Mouse (Mus musculus) right cerebral cortex, postnatal 10 days (tissue): ENCODE measurements around the gene Csrp2.
A peak's percentile ranks its signal among the peaks of the same experiment; 100 is the strongest.

Source experiments
- DNase-seq, 2 experiments: peaks; one replicate each; pipeline ENCODE4 v3.0.0; 2021; ENCODE audit warnings: low spot score in 2 of 2

The Csrp2 gene

DNA sequence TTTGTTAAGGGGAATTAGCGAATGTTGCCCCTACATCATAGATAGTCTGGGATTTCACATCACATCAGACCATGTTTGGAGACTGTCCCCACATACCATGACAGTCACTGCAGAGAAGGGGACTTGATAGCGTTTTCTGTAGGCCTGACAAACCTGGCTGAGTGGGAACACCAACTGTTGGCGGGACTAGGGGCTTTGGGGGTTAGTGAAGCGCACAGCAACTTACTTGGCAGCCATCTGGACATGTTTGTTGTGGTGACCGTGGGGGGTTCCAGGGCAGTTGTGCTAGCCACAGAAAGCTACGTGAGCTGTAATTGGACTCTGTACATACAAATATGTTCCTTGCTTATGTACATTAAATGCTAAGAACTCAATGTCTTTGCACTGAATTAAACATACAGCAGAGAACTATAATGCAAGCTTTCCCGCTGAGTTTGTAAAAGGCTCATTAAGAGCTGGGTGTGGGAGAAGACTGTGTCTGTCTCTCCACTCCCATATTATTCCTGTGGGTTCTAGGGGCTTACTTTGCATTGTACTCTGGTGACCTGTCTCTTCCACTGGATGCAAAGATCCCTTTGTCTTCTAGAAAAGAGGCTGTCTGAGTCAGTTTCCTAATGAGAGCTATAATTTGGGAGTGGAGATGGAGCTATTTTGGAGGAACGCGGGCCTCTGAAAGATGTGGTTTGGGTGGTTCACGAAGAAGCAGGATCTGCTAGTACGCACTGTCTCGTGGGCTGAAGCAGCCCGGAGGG is 11.7 kb downstream of the Csrp2 start:
- DNase-seq = no peak

GRCm38 (mm10) chr10:110931913-110932560 is 12.4 kb downstream of the Csrp2 start:
- DNase-seq = peak in 1 of 2 experiments; percentile 45

DNA sequence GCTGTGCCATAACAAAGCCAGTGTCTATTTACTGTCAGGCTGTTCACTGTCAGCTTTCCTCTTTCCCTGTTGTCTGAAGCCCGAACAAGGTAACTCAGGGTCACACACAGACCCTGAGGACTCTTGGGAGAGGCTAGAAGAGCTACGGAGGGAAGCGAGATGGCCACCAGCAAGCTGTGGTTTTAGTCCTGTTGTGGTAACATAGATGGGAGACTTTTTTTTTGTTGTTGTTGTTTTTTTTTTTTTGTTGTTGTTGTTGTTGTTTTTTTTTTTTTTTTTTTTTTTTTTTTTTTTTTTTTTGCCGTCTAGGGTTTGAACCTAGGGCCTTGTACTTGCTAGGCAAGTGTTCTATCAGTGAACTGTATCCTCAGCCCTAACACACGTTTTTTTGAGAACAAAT is 14.0 kb downstream of the Csrp2 start:
- DNase-seq = no peak

- DNase-seq = no peak
These were observed 15.5 kb downstream of the Csrp2 start for GRCm38 (mm10) chr10:110935081-110935480.

- no peak for DNase-seq
These were observed 16.1 kb downstream of the Csrp2 start for GRCm38 (mm10) chr10:110935669-110936068.

DNA sequence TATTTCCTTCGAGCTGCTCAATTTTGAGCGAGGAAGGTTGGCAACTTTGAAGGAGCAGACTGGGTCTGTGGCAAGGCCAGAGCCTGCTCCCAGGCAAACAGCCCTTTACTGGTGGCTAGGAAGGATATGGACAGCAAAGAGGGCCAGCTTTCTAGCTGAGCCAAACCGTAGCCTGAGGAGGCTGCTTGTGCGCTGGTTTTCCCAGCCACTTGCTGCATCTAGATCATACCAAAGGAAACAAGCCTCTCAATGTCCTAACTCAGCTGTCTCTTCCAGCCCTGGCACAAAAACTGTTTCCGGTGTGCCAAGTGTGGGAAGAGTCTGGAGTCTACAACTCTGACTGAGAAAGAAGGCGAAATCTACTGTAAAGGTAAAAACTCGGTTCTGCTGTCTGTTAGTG is 18.8 kb downstream of the Csrp2 start:
- peak in 1 of 2 experiments; percentile 47 for DNase-seq

- DNase-seq = peak; percentile 69 to 76
These were observed 19.4 kb downstream of the Csrp2 start for GRCm38 (mm10) chr10:110938841-110939549.

DNA sequence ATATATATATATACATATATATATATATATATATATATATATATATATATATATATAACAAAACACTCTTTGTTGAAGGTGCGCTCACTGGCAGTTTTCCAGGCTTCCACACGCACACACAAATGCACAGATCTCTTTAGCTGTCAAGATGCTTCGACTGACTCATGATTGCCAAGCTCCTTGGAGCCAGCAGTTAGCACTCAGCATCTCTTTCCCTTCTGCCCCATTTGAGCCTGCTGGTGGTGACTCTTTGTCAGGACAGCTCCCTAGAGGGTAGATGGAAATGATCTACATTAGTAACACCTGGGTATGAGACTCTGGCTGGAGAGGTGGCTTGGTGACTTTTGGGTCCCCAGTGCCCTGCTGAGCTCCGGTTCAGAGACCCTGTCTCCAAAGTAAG is 20.1 kb downstream of the Csrp2 start:
- DNase-seq = no peak

DNA sequence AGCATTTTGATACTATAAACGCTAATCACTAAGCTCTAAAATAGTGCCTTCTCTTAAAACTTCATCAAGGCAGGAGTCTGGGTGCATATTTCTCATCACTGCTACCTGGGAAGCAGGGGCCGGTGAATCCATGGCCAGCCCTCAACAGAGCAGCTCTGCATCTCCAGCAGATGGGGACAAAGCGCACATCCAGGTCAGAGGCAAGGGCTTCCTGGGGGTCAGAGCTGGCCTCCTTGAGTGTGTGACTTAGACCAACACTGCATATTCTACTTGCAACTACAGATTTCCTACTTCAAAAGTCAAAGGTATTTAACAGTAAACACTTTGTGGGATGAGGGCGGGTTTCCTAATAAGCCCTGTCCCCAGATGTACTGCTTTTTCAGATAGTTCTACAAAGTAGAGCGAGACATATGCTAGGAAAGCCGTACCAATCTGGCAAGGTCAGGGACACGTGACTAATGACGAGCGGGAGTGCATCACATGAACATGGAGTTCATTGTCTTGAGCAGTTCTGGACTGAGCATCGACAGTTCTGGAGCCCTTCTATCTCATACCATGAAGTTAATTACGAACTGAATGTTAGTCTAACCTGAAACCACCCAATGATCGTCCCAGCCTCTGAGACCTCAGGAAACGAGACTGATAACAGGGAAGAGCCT is 21.3 kb downstream of the Csrp2 start:
- DNase-seq = no peak

DNA sequence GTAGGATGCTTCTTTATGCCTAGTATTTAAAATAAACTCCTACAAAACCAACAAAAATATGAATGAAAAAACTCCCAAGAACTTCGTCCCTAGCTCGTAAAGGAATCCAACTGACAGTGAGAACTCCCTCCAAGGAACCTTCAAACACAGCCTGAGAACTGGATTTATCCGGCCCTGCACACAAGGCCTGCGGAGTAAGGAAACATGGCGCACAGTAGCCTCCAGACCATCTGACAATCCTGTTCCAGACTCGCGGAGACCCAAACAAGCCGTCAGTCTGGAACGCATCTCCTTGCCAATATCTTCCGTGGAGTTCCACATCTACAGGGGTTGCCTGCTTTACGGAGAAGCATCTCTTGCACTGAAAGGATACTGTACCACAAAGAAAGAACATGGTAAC is 22.4 kb downstream of the Csrp2 start:
- no peak for DNase-seq

GRCm38 (mm10) chr10:110942806-110943205 is 23.2 kb downstream of the Csrp2 start:
- DNase-seq = no peak

- no peak for DNase-seq
These were observed 24.6 kb downstream of the Csrp2 start for GRCm38 (mm10) chr10:110944175-110944574.

DNA sequence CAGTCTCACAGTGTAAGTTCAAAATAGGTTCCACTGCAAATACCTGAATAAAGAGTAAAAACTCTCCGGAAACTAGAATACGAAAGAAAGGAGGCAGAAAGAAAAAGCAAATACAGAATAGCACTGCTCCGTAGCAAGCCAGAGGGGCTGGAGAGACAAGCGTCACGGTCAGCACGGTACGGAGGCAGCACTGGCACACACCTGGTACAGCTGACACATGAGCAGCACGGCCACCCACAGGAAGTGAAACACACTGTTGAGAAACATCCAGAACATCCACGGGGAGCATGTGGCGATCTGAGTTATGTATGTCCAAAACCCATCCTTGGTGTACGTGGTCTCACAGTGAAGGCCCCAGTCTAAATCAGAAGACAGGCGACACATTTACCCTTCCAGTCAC is 26.4 kb downstream of the Csrp2 start:
- DNase-seq = no peak

GRCm38 (mm10) chr10:110947574-110947973 is 28.0 kb downstream of the Csrp2 start:
- DNase-seq = no peak

DNA sequence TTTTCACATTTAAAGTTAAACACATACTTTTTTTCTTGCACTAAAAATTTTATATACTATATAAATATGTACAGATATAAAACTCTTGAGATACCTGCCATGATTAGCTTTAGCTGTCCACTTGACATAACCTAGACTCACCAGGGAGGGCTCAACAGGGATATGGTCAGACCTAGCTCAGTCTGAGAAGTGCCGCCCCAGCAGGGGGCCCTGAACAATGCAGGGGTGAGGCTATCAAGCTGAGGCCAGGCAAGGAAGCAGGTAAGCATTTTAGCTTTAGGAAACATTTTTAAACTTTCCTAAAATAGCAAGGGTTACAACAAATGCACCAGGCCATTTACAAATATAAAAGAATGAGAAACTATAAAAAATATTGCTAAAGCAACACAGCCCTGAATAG is 31.5 kb downstream of the Csrp2 start:
- DNase-seq = no peak

DNA sequence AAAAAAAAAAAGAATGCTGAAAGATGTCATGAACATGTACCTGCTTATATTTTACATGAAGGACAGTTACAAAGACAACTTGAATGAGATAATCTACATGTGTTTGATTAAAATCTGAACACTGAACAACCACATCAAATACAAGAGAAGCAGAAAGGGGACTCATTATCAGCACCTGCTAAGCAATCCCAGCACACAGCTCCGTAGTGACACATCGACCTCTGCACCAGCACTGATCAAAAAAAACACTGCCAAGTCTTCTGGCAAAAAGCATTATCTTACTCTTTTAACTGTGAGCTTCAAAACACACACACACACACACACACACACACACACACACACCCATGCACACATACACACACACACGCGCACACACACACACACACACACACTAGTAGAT is 32.2 kb downstream of the Csrp2 start:
- peak in 1 of 2 experiments; percentile 19 for DNase-seq

DNA sequence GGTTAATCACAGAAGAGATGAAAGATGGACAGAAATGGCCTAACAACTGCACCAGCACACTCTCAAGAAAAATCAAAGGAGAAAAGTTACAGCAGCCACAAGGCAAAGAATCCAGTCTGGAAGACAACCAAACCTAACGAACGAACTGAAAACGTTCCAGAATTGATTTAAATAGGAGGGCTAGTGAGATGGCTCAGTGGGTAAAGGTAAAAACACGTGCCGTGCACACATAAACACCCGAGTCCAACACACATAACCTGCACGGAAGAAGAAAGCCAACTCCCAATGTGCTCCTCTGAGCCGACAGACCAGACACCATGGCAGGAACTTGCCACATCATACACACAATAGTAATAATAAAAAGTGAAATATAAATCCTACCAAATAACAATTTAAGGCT is 32.7 kb downstream of the Csrp2 start:
- DNase-seq = peak in 1 of 2 experiments; percentile 13

GRCm38 (mm10) chr10:110952937-110953451 is 33.4 kb downstream of the Csrp2 start:
- DNase-seq = peak; percentile 67 to 72

GRCm38 (mm10) chr10:110958879-110959278 is 39.3 kb downstream of the Csrp2 start:
- DNase-seq = peak in 1 of 2 experiments; percentile 12

- DNase-seq = peak in 1 of 2 experiments; percentile 22
These were observed 40.2 kb downstream of the Csrp2 start for GRCm38 (mm10) chr10:110959781-110960180.

GRCm38 (mm10) chr10:110960841-110961240 is 41.3 kb downstream of the Csrp2 start:
- peak in 1 of 2 experiments; percentile 12 for DNase-seq

- no peak for DNase-seq
These were observed 42.6 kb downstream of the Csrp2 start for GRCm38 (mm10) chr10:110962172-110962571.
